Mouse (Mus musculus): ENCODE measurements around the gene Nav3. TPM values are rescaled to one million over a fixed set of nuclear protein-coding genes. Genes with fewer than 3 reads are reported as not detected.

Nav3 gene
- polyA plus RNA-seq, 2 experiments = 0.06 to 0.07 TPM

GRCm38 (mm10) chr10:110431078-110431477, 24.9 kb downstream of the Nav3 start:
- no peaks in the 10 kb centered on the region for H3K9me3 ChIP-seq (ENCODE audit: control insufficient read depth, low read length)
- ATAC-seq (ENCODE audit: insufficient read depth) (no peak), DNase-seq (ENCODE audit: low read depth in 3 of 3, low spot score in 3 of 3) (no peak)
- no peak overlapping the region for H3K4me2 ChIP-seq (ENCODE audit: low read depth)
- H3K4me3 ChIP-seq (ENCODE audit: insufficient read depth in 1 of 2, low read depth in 2 of 2, low read length in 2 of 2) = no peak overlapping the region
- no peak overlapping the region for H3K27ac ChIP-seq
- H3K9ac ChIP-seq (replicated peaks) = no peak overlapping the region
- no peaks in the 10 kb centered on the region for H3K4me1 ChIP-seq (replicated peaks; ENCODE audit: control insufficient read depth in 2 of 2, insufficient read depth in 2 of 2, low read length in 1 of 2)
- H3K27me3 ChIP-seq (ENCODE audit: control insufficient read depth, insufficient read depth, low read length) = no peaks in the 10 kb centered on the region
- WGBS (ENCODE audit: insufficient replicate concordance) = 63% methylated on average over 3 of the region's 3 CpGs
- TF ChIP-seq EP300 (IDR thresholded peaks at IDR 0.05; ENCODE audit: low read depth) (no peak), CTCF (IDR thresholded peaks at IDR 0.05; ENCODE audit: low read depth) (no peak)
- H3K36me3 ChIP-seq (replicated peaks; ENCODE audit: control insufficient read depth, insufficient read depth, low read depth) = no peaks in the 10 kb centered on the region

- Histone ChIP-seq H3K36me3 (replicated peaks; ENCODE audit: control insufficient read depth, insufficient read depth, low read depth) (no peaks in the 10 kb centered on the region), H3K4me3 (ENCODE audit: insufficient read depth in 1 of 2, low read depth in 2 of 2, low read length in 2 of 2) (no peak overlapping the region), H3K9ac (replicated peaks) (no peak overlapping the region), H3K4me1 (replicated peaks; ENCODE audit: control insufficient read depth in 2 of 2, insufficient read depth in 2 of 2, low read length in 1 of 2) (no peaks in the 10 kb centered on the region), H3K27ac (no peak overlapping the region), H3K4me2 (ENCODE audit: low read depth) (no peak overlapping the region), H3K9me3 (ENCODE audit: control insufficient read depth, low read length) (no peaks in the 10 kb centered on the region), H3K27me3 (ENCODE audit: control insufficient read depth, insufficient read depth, low read length) (no peaks in the 10 kb centered on the region)
- no peak for TF ChIP-seq EP300 (IDR thresholded peaks at IDR 0.05; ENCODE audit: low read depth)
- TF ChIP-seq CTCF (IDR thresholded peaks at IDR 0.05; ENCODE audit: low read depth) = no peak
- no peak for DNase-seq (ENCODE audit: low read depth in 3 of 3, low spot score in 3 of 3)
- ATAC-seq (ENCODE audit: insufficient read depth) = no peak
- WGBS (ENCODE audit: insufficient replicate concordance) = 67% methylated on average over 6 of the region's 6 CpGs
Observed at GRCm38 (mm10) chr10:110429578-110429977, 26.4 kb downstream of the Nav3 start.

GRCm38 (mm10) chr10:110429052-110429451, 27.0 kb downstream of the Nav3 start:
- DNase-seq (ENCODE audit: low read depth in 3 of 3, low spot score in 3 of 3) = no peak
- H3K4me2 ChIP-seq (ENCODE audit: low read depth) = no peak overlapping the region
- no peak overlapping the region for H3K9ac ChIP-seq (replicated peaks)
- no peak for TF ChIP-seq EP300 (IDR thresholded peaks at IDR 0.05; ENCODE audit: low read depth)
- no peak for TF ChIP-seq CTCF (IDR thresholded peaks at IDR 0.05; ENCODE audit: low read depth)
- no peaks in the 10 kb centered on the region for H3K27me3 ChIP-seq (ENCODE audit: control insufficient read depth, insufficient read depth, low read length)
- no peak for ATAC-seq (ENCODE audit: insufficient read depth)
- H3K36me3 ChIP-seq (replicated peaks; ENCODE audit: control insufficient read depth, insufficient read depth, low read depth) = no peaks in the 10 kb centered on the region
- H3K27ac ChIP-seq = no peak overlapping the region
- no peak overlapping the region for H3K4me3 ChIP-seq (ENCODE audit: insufficient read depth in 1 of 2, low read depth in 2 of 2, low read length in 2 of 2)
- H3K9me3 ChIP-seq (ENCODE audit: control insufficient read depth, low read length) = no peaks in the 10 kb centered on the region
- H3K4me1 ChIP-seq (replicated peaks; ENCODE audit: control insufficient read depth in 2 of 2, insufficient read depth in 2 of 2, low read length in 1 of 2) = no peaks in the 10 kb centered on the region
- 56% methylated on average over 2 of the region's 2 CpGs for WGBS (ENCODE audit: insufficient replicate concordance)

- no peak for TF ChIP-seq EP300 (IDR thresholded peaks at IDR 0.05; ENCODE audit: low read depth)
- TF ChIP-seq CTCF (IDR thresholded peaks at IDR 0.05; ENCODE audit: low read depth) = no peak
- H3K9me3 ChIP-seq (ENCODE audit: control insufficient read depth, low read length) = no peaks in the 10 kb centered on the region
- no peaks in the 10 kb centered on the region for H3K4me1 ChIP-seq (replicated peaks; ENCODE audit: control insufficient read depth in 2 of 2, insufficient read depth in 2 of 2, low read length in 1 of 2)
- H3K36me3 ChIP-seq (replicated peaks; ENCODE audit: control insufficient read depth, insufficient read depth, low read depth) = no peaks in the 10 kb centered on the region
- ATAC-seq (ENCODE audit: insufficient read depth) = no peak
- H3K27me3 ChIP-seq (ENCODE audit: control insufficient read depth, insufficient read depth, low read length) = no peaks in the 10 kb centered on the region
- no peak overlapping the region for H3K4me2 ChIP-seq (ENCODE audit: low read depth)
- H3K4me3 ChIP-seq (ENCODE audit: insufficient read depth in 1 of 2, low read depth in 2 of 2, low read length in 2 of 2) = no peak overlapping the region
- 56% methylated on average over 5 of the region's 5 CpGs for WGBS (ENCODE audit: insufficient replicate concordance)
- DNase-seq (ENCODE audit: low read depth in 3 of 3, low spot score in 3 of 3) = no peak
- no peak overlapping the region for H3K9ac ChIP-seq (replicated peaks)
- H3K27ac ChIP-seq = no peak overlapping the region
Observed at GRCm38 (mm10) chr10:110421533-110421932, 34.5 kb downstream of the Nav3 start.

GRCm38 (mm10) chr10:110417003-110417402, 39.0 kb downstream of the Nav3 start:
- H3K4me2 ChIP-seq (ENCODE audit: low read depth) = no peak overlapping the region
- no peaks in the 10 kb centered on the region for H3K36me3 ChIP-seq (replicated peaks; ENCODE audit: control insufficient read depth, insufficient read depth, low read depth)
- H3K9me3 ChIP-seq (ENCODE audit: control insufficient read depth, low read length) = no peaks in the 10 kb centered on the region
- TF ChIP-seq EP300 (IDR thresholded peaks at IDR 0.05; ENCODE audit: low read depth) (no peak), CTCF (IDR thresholded peaks at IDR 0.05; ENCODE audit: low read depth) (no peak)
- WGBS (ENCODE audit: insufficient replicate concordance) = 53% methylated on average over 5 of the region's 5 CpGs
- H3K9ac ChIP-seq (replicated peaks) = no peak overlapping the region
- ATAC-seq (ENCODE audit: insufficient read depth) (no peak), DNase-seq (ENCODE audit: low read depth in 3 of 3, low spot score in 3 of 3) (no peak)
- H3K27me3 ChIP-seq (ENCODE audit: control insufficient read depth, insufficient read depth, low read length) = no peaks in the 10 kb centered on the region
- H3K4me3 ChIP-seq (ENCODE audit: insufficient read depth in 1 of 2, low read depth in 2 of 2, low read length in 2 of 2) = no peak overlapping the region
- H3K4me1 ChIP-seq (replicated peaks; ENCODE audit: control insufficient read depth in 2 of 2, insufficient read depth in 2 of 2, low read length in 1 of 2) = no peaks in the 10 kb centered on the region
- H3K27ac ChIP-seq = no peak overlapping the region
